Mouse (Mus musculus) cortical plate, adult 2 months (tissue): Measurements from ENCODE around the gene Pank4.

Experiments used
- CTCF ChIP-seq: fragments of 200-500 bp; IDR thresholded peaks from 2 replicates; pipeline ENCODE4 v1.5.1; 2011; ENCODE audit warnings: mild to moderate bottlenecking, control low read depth, low read length; ENCODE audit not compliant: insufficient read depth; ENCODE audit errors: extremely low read depth
- POLR2A ChIP-seq: fragments of 200-500 bp; IDR thresholded peaks from 2 replicates; pipeline ENCODE4 v1.6.1; 2011; ENCODE audit warnings: mild to moderate bottlenecking, low read length, control low read depth; ENCODE audit not compliant: insufficient read depth; ENCODE audit errors: extremely low read depth

DNA sequence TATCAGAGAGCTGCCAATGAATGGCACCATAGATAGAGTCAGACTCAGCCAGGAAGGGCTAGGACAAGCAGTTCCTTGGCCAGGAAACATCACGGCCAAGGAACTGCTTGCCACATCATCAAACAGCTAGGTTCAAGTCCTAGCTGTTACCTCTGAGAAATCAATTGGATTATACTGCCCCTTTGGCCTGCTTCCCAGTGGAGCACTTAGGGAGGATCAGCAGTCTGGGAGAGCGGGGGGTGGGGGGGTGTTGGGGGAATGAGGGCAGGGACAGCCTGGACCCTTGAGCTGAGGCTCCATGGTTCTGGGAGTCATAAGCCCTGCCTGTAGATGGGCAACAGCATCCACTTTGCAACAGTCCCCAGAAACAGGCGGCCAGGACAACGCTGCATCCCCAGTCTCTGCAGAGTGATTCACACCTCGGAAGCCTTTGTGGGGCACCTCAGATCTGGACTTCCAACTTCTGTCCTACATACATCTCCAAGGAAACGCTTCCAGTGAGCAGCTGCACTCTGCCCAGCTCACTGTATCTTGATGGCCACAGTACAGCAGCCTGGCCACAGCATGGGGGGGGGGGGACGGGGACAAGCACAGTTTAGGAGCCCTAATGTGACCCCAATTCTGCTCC lies 58.4 kb downstream of the Pank4 start:
- TF ChIP-seq CTCF (no peak), POLR2A (no peak)
